Mouse (Mus musculus) lung, postnatal 0 days (tissue): ENCODE data around the gene Kdm1a. TPM values are rescaled to one million over a fixed set of nuclear protein-coding genes. Genes with fewer than 3 reads are reported as not detected.

Experiments
- ATAC-seq: fragments of 200-750 bp; cut with Nextera tagmentation; 2 replicates; pipeline ENCODE4 v1.8.0; 2017; ENCODE audit warnings: moderate library complexity
- DNase-seq: peaks from one replicate; pipeline ENCODE4 v3.0.0-alpha.2; 2016; ENCODE audit warnings: low spot score
- H3K27ac ChIP-seq: fragments of 300-500 bp; sonication (generic); 2 replicates; pipeline ENCODE4 v1.5.1; 2014; ENCODE audit warnings: antibody characterized with exemption, mild to moderate bottlenecking, low read length, mixed read lengths
- H3K27me3 ChIP-seq: fragments of 300-500 bp; sonication (generic); replicated peaks from 2 replicates; pipeline ENCODE4 v1.6.1; 2014; ENCODE audit warnings: low read length, mixed read lengths; ENCODE audit not compliant: insufficient read depth
- H3K36me3 ChIP-seq: fragments of 300-500 bp; sonication (generic); 2 replicates; pipeline ENCODE4 v1.6.1; 2014; ENCODE audit warnings: low read length, mixed read lengths; ENCODE audit not compliant: insufficient read depth
- H3K4me1 ChIP-seq: fragments of 300-500 bp; sonication (generic); 2 replicates; pipeline ENCODE4 v1.6.1; 2014; ENCODE audit warnings: antibody characterized with exemption, low read depth, low read length, mixed read lengths; ENCODE audit not compliant: insufficient read depth
- H3K4me2 ChIP-seq: fragments of 300-500 bp; sonication (generic); replicated peaks from 2 replicates; pipeline ENCODE4 v1.6.1; 2014; ENCODE audit warnings: low read depth, mild to moderate bottlenecking, low read length, moderate library complexity, mixed read lengths
- H3K4me3 ChIP-seq: fragments of 300-500 bp; sonication (generic); 2 replicates; pipeline ENCODE4 v1.5.1; 2014; ENCODE audit warnings: low read depth, low read length
- H3K9ac ChIP-seq: fragments of 300-500 bp; sonication (generic); replicated peaks from 2 replicates; pipeline ENCODE4 v1.6.1; 2014; ENCODE audit warnings: low read depth, mild to moderate bottlenecking
- H3K9me3 ChIP-seq: fragments of 300-500 bp; sonication (generic); 2 replicates; pipeline ENCODE4 v1.6.1; 2016; ENCODE audit warnings: low read length, mixed read lengths
- CTCF ChIP-seq: IDR thresholded peaks from 2 replicates; pipeline ENCODE4 v1.5.1; 2016; ENCODE audit warnings: antibody characterized with exemption, mild to moderate bottlenecking
- EP300 ChIP-seq: IDR thresholded peaks from 2 replicates; pipeline ENCODE4 v1.6.1; 2016; ENCODE audit warnings: antibody characterized with exemption, mild to moderate bottlenecking, control low read depth
- whole genome bisulfite sequencing: fragments of 180-500 bp; shearing (Covaris S2); extraction: QIAGEN DNeasy Blood & Tissue Kit; methylation state at CpG from one replicate; pipeline ENCODE4 v1.1.7; 2014; 5-methylcytosine and 5-hydroxymethylcytosine counted together
- polyA plus RNA-seq: library from polyadenylated mRNA; unstranded; fragments of >200 nt; fragmentation: Nextera tagmentation; extraction: Ambion mirVana; gene quantifications from 2 replicates; pipeline ENCODE4 v1.2.1, GENCODE M21; 2015

The Kdm1a gene
- polyA plus RNA-seq, 1 experiment from 2014 or later, result 21.0 TPM

DNA sequence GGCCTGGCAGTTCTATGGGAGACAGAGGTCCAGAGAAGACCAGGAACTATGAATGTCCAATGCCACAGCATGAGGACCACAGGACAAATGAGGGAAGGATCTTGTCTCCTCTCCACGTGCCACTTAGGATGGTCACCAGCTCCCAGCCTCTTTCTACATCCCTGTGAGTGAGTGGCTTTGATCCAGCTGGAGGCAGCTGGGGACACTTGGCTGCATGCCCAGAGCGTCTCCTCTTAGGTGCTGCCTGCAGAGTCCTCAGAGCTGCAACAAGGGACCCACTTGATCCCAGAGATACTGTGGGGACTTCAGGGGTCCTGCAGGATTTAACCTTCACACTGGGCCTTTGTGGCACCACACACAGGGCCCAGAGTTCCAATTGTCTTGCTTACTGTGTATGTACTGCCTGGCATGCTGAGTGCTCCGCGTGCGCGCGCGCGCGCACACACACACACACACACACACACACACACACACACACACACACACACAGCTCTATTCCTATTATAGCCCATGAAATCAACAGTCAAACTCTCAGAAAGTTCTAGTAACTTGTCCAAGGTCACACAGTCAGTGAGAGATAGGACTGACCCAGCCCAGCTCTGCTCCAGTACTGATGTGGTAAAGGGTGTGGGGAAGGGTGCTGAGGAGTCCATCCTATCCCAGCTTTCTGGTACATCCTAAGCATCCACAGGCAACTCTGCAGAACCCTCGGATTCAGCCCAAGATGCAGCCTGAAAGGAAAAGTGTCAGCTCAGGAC is 28.9 kb upstream of the Kdm1a start:
- no peaks in the 10 kb centered on the region for H3K4me1 ChIP-seq
- H3K36me3 ChIP-seq, result no peaks in the 10 kb centered on the region
- H3K27me3 ChIP-seq, result peaks cover 3% of the 10 kb centered on the region
- no peak overlapping the region for H3K9ac ChIP-seq
- no peaks in the 10 kb centered on the region for H3K9me3 ChIP-seq
- WGBS, result 74% methylated on average over 11 of the region's 11 CpGs
- no peak overlapping the region for H3K27ac ChIP-seq
- no peak for TF ChIP-seq EP300
- no peak for TF ChIP-seq CTCF
- no peak for ATAC-seq
- DNase-seq, result no peak
- no peak overlapping the region for H3K4me3 ChIP-seq
- H3K4me2 ChIP-seq, result no peak overlapping the region

DNA sequence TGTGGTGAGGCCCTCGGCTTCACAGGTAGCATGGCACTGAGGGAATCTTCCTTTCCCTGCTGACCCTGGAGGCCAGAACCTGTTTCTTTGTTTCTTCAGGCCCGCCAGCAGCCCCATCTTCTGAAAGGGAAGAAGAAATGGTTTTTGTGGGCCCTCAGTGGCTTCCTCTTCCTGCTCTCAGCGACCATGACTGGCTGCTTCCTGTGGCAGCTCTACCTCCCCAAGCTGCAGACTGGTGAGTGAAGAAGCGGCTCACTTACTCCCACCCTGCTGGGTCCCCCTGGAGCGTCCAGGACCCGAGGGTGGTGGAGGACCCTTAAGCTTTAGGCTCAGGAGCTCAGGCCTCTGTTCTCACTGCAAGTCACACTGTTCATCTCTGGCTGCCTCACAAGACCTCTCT is 24.1 kb upstream of the Kdm1a start:
- WGBS, result 57% methylated on average over 6 of the region's 6 CpGs

DNA sequence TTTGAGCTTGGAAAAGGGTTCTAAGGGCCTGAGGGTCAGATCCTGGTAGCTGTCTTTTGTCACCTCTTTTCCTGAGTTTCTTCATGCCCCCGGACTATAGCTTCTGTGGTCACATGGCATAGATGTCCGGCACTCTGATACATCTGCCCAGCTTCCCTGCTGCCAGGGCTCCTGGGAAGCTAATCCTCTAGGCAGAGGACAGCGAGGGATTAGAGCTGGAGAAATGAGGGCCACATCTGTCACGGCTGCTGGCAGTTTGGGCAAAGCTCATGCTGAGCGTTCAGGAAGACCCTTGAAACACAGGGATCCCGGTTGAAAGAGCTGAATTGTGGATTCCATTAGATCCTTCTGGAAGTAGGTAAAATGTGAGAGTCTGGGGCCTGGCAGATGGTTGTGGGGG is 19.9 kb upstream of the Kdm1a start, which contains the start of gene Lactbl1:
Lactbl1 (plus strand) TSS at position 234 of the 400 bp plus-strand sequence.
- DNase-seq (no peak), ATAC-seq (no peak)
- no peak within 1 kb of the TSS for H3K4me2 ChIP-seq
- H3K27ac ChIP-seq, result no peak within 1 kb of the TSS
- H3K4me1 ChIP-seq, result no peaks in the 10 kb centered on the region
- H3K9me3 ChIP-seq, result no peaks in the 10 kb centered on the region
- H3K27me3 ChIP-seq, result no peaks in the 10 kb centered on the region
- WGBS, result 53% methylated on average over 6 of the region's 6 CpGs
- H3K4me3 ChIP-seq, result no peak within 1 kb of the TSS
- no peak within 1 kb of the TSS for H3K9ac ChIP-seq
- no peaks in the 10 kb centered on the region for H3K36me3 ChIP-seq
- TF ChIP-seq CTCF (no peak), EP300 (no peak)

More for the DNA sequence above, 24.1 kb upstream of the Kdm1a start:
- Histone ChIP-seq H3K9me3 (no peaks in the 10 kb centered on the region), H3K27me3 (no peaks in the 10 kb centered on the region), H3K4me3 (no peak overlapping the region), H3K36me3 (no peaks in the 10 kb centered on the region), H3K9ac (no peak overlapping the region), H3K4me2 (no peak overlapping the region), H3K27ac (no peak overlapping the region), H3K4me1 (no peaks in the 10 kb centered on the region)
- DNase-seq (no peak), ATAC-seq (no peak)
- no peak for TF ChIP-seq EP300

DNA sequence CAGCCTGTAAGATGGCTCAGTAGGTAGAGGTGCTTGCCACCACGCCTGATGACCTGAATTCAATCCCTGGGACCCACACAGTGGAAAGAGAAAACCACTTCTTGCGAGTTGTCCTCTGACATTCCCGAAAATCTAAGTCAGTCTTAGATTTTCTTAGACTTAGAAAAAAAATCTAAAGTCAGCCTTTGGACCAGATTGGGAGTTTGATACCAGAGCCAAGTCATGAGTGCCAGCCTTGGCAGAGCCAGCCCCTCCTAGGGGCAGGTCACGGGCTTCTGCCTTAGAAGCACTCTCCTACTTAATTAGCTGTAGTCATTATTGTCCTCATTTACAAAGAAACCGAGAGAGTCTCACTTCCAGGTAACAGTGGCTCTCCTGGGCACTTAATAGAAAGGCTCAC is 19.4 kb upstream of the Kdm1a start:
- Histone ChIP-seq H3K4me1 (no peaks in the 10 kb centered on the region), H3K4me2 (no peak overlapping the region), H3K9me3 (no peaks in the 10 kb centered on the region), H3K36me3 (no peaks in the 10 kb centered on the region), H3K27me3 (no peaks in the 10 kb centered on the region), H3K27ac (no peak overlapping the region), H3K4me3 (no peak overlapping the region), H3K9ac (no peak overlapping the region)
- no peak for TF ChIP-seq EP300
- no peak for TF ChIP-seq CTCF
- ATAC-seq (no peak), DNase-seq (no peak)
- 55% methylated on average over 5 of the region's 5 CpGs for WGBS

DNA sequence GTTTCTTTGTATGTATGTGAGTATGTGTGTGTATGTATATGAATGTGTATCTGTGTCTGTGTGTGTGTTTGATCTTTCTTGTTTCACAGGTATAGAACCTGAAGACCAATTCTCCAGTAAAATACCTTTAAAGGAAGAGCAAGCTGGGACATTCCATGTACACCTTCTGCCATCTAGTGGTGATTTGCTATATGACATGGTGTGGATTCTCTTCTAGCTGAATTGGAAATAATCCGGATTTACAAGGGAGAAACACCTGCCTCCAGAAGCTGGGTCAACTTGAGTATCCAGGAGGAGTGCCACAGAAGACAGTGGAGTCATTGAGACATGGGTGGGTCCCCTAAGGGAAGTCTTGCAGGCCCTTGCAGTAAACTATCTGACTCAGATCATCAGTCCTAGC is 18.8 kb upstream of the Kdm1a start:
- DNase-seq (peak; percentile 69), ATAC-seq (no peak)
- Histone ChIP-seq H3K4me2 (no peak overlapping the region), H3K9ac (no peak overlapping the region), H3K27ac (no peak overlapping the region), H3K9me3 (no peaks in the 10 kb centered on the region), H3K36me3 (no peaks in the 10 kb centered on the region), H3K27me3 (no peaks in the 10 kb centered on the region), H3K4me3 (no peak overlapping the region), H3K4me1 (no peaks in the 10 kb centered on the region)
- WGBS, result 0% methylated on average over 1 of the region's 1 CpGs
- TF ChIP-seq EP300, result no peak
- TF ChIP-seq CTCF, result peak; percentile 95

DNA sequence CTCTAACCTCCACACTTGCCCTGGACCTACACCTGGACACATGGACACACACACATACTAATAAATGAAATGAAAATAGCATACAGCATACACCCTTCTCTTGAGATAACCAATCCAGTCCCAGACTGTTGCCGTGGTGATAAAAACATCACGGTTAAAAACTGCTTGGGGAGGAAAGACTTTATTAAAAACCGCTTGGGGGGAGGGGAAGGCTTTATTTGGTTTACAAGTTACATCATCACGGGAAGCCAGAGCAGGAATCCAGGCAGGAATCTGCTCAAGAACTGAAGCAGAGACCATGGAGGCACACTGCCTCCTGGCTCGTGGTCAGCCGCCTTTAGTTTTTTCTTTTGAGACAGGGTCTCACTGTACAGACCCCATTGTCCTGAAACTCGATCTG is 11.1 kb upstream of the Kdm1a start:
- H3K27ac ChIP-seq, result no peak overlapping the region
- WGBS, result 50% methylated on average over 7 of the region's 7 CpGs
- ATAC-seq (no peak), DNase-seq (no peak)
- H3K4me2 ChIP-seq, result no peak overlapping the region
- no peaks in the 10 kb centered on the region for H3K9me3 ChIP-seq
- no peaks in the 10 kb centered on the region for H3K36me3 ChIP-seq
- no peaks in the 10 kb centered on the region for H3K27me3 ChIP-seq
- H3K9ac ChIP-seq, result no peak overlapping the region
- H3K4me3 ChIP-seq, result no peak overlapping the region
- no peak for TF ChIP-seq EP300
- TF ChIP-seq CTCF, result no peak
- H3K4me1 ChIP-seq, result no peaks in the 10 kb centered on the region
